Mouse (Mus musculus) heart, postnatal 0 days (tissue): ENCODE results near the gene Fen1.

Experiments used
- CTCF ChIP-seq: IDR thresholded peaks from 2 replicates; pipeline ENCODE4 v1.5.1; 2016; ENCODE audit warnings: antibody characterized with exemption, control low read depth, low read depth
- EP300 ChIP-seq: IDR thresholded peaks from 2 replicates; pipeline ENCODE4 v1.6.1; 2016; ENCODE audit warnings: antibody characterized with exemption, low read depth

GRCm38 (mm10) chr19:10191326-10191725 is 12.6 kb downstream of the Fen1 start:
- TF ChIP-seq CTCF, result no peak
- no peak for TF ChIP-seq EP300
